Mouse (Mus musculus) megakaryocyte-erythroid progenitor cell, adult 5-6 weeks (primary cell): ENCODE results near the gene Gm11077. TPM values are rescaled to one million over a fixed set of nuclear protein-coding genes. Genes with fewer than 3 reads are reported as not detected.

Experiments used
- ATAC-seq: replicated peaks from 2 replicates; pipeline ENCODE4 v1.8.0; 2016; ENCODE audit warnings: mild to moderate bottlenecking, inconsistent platforms; ENCODE audit not compliant: severe bottlenecking, poor library complexity, low FRiP score, low TSS enrichment
- total RNA-seq, 2 experiments: library from RNA; stranded (forward) in 1 of 2; stranded (reverse) in 1 of 2; fragments of 200-1000, 215-1000 nt in 1 of 2; fragments of >200 nt in 1 of 2; fragmentation: Nextera tagmentation in 1 of 2; gene quantifications; 2 replicates each; pipeline ENCODE4 v1.2.3; 2014 to 2017

Gm11077 gene
- total RNA-seq (2014; fragmentation: Nextera tagmentation): not detected in 2 replicates
- total RNA-seq (2017): not detected in 2 replicates

- ATAC-seq: no peak
Measured at GRCm38 (mm10) chr6:140729272-140729671, at the start of gene Gm11077. Gene Gm11077, plus strand, starts transcription at chr6:140729284.

GRCm38 (mm10) chr6:140680713-140681112, 48.4 kb upstream of the Gm11077 start:
- ATAC-seq: no peak

GRCm38 (mm10) chr6:140682829-140683228, 46.3 kb upstream of the Gm11077 start:
- peak; percentile 52; the same call in 1 of the 2 replicates for ATAC-seq

GRCm38 (mm10) chr6:140684403-140684802, 44.7 kb upstream of the Gm11077 start:
- no peak for ATAC-seq

- ATAC-seq: no peak
Measured at GRCm38 (mm10) chr6:140689617-140690404, 39.3 kb upstream of the Gm11077 start.

- ATAC-seq: no peak
Measured at GRCm38 (mm10) chr6:140692160-140692559, 36.9 kb upstream of the Gm11077 start.

GRCm38 (mm10) chr6:140696192-140696879, 32.7 kb upstream of the Gm11077 start:
- no peak for ATAC-seq

GRCm38 (mm10) chr6:140697994-140698393, 31.1 kb upstream of the Gm11077 start:
- ATAC-seq: no peak

GRCm38 (mm10) chr6:140698596-140698995, 30.5 kb upstream of the Gm11077 start:
- ATAC-seq: no peak

GRCm38 (mm10) chr6:140701259-140701658, 27.8 kb upstream of the Gm11077 start:
- ATAC-seq: no peak

GRCm38 (mm10) chr6:140705132-140705531, 24.0 kb upstream of the Gm11077 start:
- ATAC-seq: no peak

- ATAC-seq: no peak
Measured at GRCm38 (mm10) chr6:140706056-140706455, 23.0 kb upstream of the Gm11077 start.

- no peak for ATAC-seq
Measured at GRCm38 (mm10) chr6:140708059-140708458, 21.0 kb upstream of the Gm11077 start.

- no peak for ATAC-seq
Measured at GRCm38 (mm10) chr6:140709415-140710107, 19.5 kb upstream of the Gm11077 start.

- peak; percentile 59; the same call in 1 of the 2 replicates for ATAC-seq
Measured at GRCm38 (mm10) chr6:140712754-140713153, 16.3 kb upstream of the Gm11077 start.

- peak; percentile 86 for ATAC-seq
Measured at GRCm38 (mm10) chr6:140714905-140715365, 14.1 kb upstream of the Gm11077 start.

- no peak for ATAC-seq
Measured at GRCm38 (mm10) chr6:140722058-140722457, 7.0 kb upstream of the Gm11077 start.

GRCm38 (mm10) chr6:140730669-140731401, 1.8 kb downstream of the Gm11077 start:
- ATAC-seq: no peak

- no peak for ATAC-seq
Measured at GRCm38 (mm10) chr6:140731402-140731730, 2.3 kb downstream of the Gm11077 start.
